Mouse (Mus musculus) inflammation-experienced regulatory T-cells (primary cell): ENCODE measurements around the gene Vmn1r155. TPM values are rescaled to one million over a fixed set of nuclear protein-coding genes. Genes with fewer than 3 reads are reported as not detected.

Source experiments
- polyA plus RNA-seq, 2 experiments: library from polyadenylated mRNA; unstranded; fragments of 100-300 nt; shearing (Covaris generic); gene quantifications; one replicate each; pipeline ENCODE4 v1.2.1; 2017

Gene Vmn1r155
- polyA plus RNA-seq: 1 to 10 TPM in 1 of 2 experiments, not detected in 1; 2.2 TPM

GRCm38 (mm10) chr7:22657718-22658117 is at the start of gene Vmn1r155:
Gene Vmn1r155, plus strand, starts transcription at chr7:22658018.

GRCm38 (mm10) chr7:22692217-22692616 is 34.4 kb downstream of the Vmn1r155 start, which contains the start of gene Gm8693:
Gene Gm8693, minus strand, starts transcription at chr7:22692317.

Other genes starting within 250 kb of the Vmn1r155 start
- gene Vmn1r148, start 244.4 kb upstream of the Vmn1r155 start, polyA plus RNA-seq: not detected
- gene Vmn1r149, start 219.8 kb upstream of the Vmn1r155 start, polyA plus RNA-seq: not detected
- gene Gm10665, start 193.9 kb upstream of the Vmn1r155 start, polyA plus RNA-seq: 1 to 10 TPM in 1 of 2 experiments, under 1 TPM in 1; 0.28 to 5.2 TPM
- gene Vmn1r151, start 158.3 kb upstream of the Vmn1r155 start, polyA plus RNA-seq: not detected
- gene Vmn1r152, start 135.1 kb upstream of the Vmn1r155 start, polyA plus RNA-seq: under 1 TPM in 1 of 2 experiments, not detected in 1; 0.25 TPM
- gene Gm8677, start 123.1 kb upstream of the Vmn1r155 start, polyA plus RNA-seq: not detected
- gene Gm4201, start 92.7 kb upstream of the Vmn1r155 start, polyA plus RNA-seq: not detected
- 1 to 10 TPM in 1 of 2 experiments, under 1 TPM in 1; 0.30 to 1.9 TPM for gene Gm4565, start 69.9 kb upstream of the Vmn1r155 start, polyA plus RNA-seq
- gene Gm8693, start 34.3 kb downstream of the Vmn1r155 start, polyA plus RNA-seq: not detected
- not detected for gene Gm4567, start 61.7 kb downstream of the Vmn1r155 start, polyA plus RNA-seq
- 1 to 10 TPM in 1 of 2 experiments, not detected in 1; 2.3 TPM for gene Vmn1r157, start 103.7 kb downstream of the Vmn1r155 start, polyA plus RNA-seq
- not detected for gene Vmn1r158, start 132.8 kb downstream of the Vmn1r155 start, polyA plus RNA-seq
- under 1 TPM in 1 of 2 experiments, not detected in 1; 0.67 TPM for gene Vmn1r159, start 185.6 kb downstream of the Vmn1r155 start, polyA plus RNA-seq
- gene Vmn1r160, start 213.2 kb downstream of the Vmn1r155 start, polyA plus RNA-seq: not detected